Mouse (Mus musculus): ENCODE measurements around the gene Fyco1.

DNA sequence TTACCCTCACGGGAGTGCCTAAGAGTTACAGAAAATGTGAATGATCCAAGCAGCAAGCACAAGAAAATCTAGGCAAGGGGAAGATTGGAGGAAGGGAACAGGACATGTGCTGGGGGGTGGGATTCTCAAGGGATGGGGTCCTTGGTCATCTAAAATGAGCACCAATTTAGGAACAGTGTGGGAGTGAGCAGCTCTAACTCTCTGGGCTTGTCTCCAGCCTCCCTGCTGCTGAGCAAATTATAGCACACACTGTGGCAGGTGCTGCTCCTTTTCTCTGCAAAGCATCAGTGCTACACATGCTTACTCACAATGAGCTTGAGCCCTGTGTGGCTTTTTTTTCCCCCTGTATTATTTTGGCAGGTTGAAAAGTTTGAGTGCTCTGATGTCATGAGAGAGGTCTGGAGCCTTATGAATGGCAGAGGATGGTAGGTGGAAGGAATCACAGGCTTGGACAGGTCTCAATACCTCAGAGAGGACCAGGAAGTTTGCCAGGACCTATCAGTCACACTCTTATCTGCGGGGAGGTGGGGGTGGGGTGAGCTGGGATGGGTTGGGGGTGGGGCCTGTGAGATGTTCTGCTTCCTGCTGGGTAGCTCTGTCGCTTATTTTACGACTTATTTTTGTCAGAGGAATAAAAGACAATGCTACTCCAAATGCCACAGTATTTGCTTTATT is 62.7 kb downstream of the Fyco1 start:
- TF ChIP-seq CTCF (IDR thresholded peaks at IDR 0.05; ENCODE audit: low read depth) (no peak), EP300 (IDR thresholded peaks at IDR 0.05; ENCODE audit: low read depth) (no peak)

Data from liver, postnatal 0 days (tissue).